Mouse (Mus musculus) 3134 (cell line): ENCODE data around the gene Uvssa.
"Not testable (repeated sequence)": the region's sequence is repeated elsewhere in the genome, so short reads cannot be mapped to it uniquely, and the experiment has no call there.

ENCODE experiments used
- DNase-seq: peaks from one replicate; pipeline ENCODE4 v3.0.0-alpha.2; 2011; ENCODE audit warnings: low spot score; ENCODE audit not compliant: insufficient read length; ENCODE audit errors: extremely low read depth

Uvssa gene

GRCm38 (mm10) chr5:33378302-33378854, at the start of gene Uvssa:
TSS of gene Uvssa (plus strand) at chr5:33378549.
- DNase-seq: peak; percentile 99

- DNase-seq: no peak
Observed at GRCm38 (mm10) chr5:33334381-33335272, 43.7 kb upstream of the Uvssa start.

GRCm38 (mm10) chr5:33335273-33335976, 42.9 kb upstream of the Uvssa start, which contains the start of gene Maea:
TSS of gene Maea (plus strand) at chr5:33335509.
- DNase-seq: peak; percentile 94

- peak; percentile 71 for DNase-seq
Observed at GRCm38 (mm10) chr5:33335977-33336360, 42.4 kb upstream of the Uvssa start.

- DNase-seq: peak; percentile 33
Observed at GRCm38 (mm10) chr5:33337206-33337605, 41.1 kb upstream of the Uvssa start.

GRCm38 (mm10) chr5:33341165-33341564, 37.2 kb upstream of the Uvssa start:
- DNase-seq: no peak

DNA sequence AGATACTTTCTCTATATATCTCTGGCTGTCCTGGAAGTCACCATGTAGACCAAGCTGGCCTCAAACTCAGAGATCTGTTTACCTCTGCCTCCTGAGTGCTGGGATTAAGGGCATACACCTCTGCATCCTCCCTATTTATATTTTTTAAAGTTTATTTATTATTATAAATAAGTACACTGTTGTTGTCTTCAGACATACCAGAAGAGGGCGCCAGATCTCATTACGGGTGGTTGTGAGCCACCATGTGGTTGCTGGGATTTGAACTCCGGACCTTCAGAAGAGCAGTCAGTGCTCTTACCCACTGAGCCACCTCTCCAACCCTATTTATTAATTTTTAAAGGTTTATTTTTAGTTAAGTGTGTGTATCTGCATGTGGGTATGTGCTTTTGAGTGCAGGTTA, 36.1 kb upstream of the Uvssa start:
- DNase-seq: not testable (repeated sequence)

GRCm38 (mm10) chr5:33342821-33343220, 35.5 kb upstream of the Uvssa start:
- peak; percentile 27 for DNase-seq

GRCm38 (mm10) chr5:33343571-33343970, 34.8 kb upstream of the Uvssa start:
- no peak for DNase-seq

DNA sequence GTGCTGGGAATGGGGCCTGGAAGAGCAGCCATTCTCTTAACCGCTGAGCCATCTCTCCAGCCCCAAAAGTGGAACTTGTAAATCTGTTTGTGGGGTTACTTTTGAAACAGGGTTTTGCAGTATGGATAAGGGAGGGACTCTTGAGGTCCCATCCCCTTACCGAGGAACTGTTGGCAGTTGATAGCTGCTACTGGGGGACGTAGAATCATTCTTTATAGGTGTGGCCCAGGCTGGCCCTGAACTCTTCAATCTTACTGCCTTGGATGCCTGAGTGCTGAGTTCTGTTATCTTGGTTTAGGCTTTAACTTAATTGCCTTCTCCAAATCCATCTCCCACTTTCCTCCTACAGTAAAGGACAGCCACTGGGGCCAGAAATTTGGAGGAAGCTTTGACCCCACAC, 34.3 kb upstream of the Uvssa start:
- no peak for DNase-seq

GRCm38 (mm10) chr5:33347620-33348019, 30.7 kb upstream of the Uvssa start:
- no peak for DNase-seq

DNA sequence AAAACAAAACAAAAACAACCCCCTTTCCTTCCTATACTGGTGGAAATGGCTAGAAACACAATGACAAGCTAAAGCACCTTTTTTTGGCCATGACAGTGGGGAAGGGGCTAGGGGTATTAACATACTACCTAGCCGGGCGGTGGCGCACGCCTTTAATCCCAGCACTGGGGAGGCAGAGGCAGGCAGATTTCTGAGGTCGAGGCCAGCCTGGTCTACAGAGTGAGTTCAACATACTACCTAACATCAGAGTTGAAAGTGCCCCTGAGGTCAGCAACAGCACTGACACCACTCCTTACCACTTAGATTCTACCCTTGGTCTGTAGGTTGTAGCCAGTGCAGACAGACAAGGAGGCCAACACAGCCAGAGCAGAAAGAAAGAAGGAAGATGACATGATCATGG, 29.1 kb upstream of the Uvssa start:
- no peak for DNase-seq

DNA sequence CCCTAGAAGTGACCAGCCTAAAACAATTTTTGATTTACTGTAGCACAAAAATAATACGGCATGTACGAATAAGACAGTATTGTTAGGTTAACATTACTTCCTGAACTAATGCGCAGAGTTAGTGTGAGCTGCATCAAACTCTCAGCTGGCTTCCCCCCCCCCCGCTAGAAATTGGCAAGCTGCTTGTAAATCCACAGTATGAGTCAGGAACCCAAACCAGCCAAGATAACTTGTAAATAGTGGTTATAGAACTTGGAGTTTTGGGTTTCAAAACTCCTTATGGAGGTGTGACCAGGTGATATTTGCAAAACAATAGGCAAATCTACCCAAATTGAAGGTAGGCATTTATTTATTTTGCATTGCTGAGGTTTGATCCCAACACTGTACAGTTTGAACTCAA, 28.6 kb upstream of the Uvssa start:
- DNase-seq: no peak

GRCm38 (mm10) chr5:33351556-33352272, 26.6 kb upstream of the Uvssa start:
- DNase-seq: no peak

DNA sequence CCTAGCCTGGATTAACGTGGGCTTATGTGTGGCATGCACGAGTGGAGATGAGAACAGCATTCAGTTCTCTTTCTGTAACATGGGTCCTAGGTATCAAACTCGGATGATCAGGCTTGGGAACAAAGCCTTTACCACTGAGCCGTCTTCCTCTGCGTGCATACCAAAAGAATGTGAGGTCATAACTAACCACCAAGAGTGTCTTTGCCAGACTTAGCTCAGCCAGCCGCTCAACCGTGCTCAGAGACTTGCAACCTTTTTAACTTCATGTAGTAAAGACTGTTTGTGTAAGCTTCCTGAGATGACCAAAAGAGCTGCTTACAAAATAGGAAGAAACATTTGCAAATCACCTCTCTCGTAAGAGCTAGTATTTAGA, 26.1 kb upstream of the Uvssa start:
- no peak for DNase-seq

DNA sequence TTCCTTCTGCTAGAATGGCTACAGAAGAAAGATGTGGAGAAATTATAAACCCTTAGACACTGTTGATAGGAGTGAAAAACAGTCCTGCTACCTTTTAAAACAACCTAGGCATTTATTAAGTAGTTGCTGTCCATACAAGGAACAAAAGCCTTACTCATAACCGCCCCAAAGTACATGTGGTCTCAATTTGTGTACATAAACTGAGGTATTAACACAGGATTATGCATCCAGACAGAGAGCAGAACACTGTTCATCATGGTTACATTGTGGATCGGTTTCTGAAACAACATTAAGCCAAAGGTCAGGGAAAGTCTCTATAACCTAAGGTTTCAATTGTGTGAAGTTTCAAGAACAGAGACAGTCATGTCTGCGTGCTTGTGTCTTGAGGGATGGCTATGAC, 25.3 kb upstream of the Uvssa start:
- DNase-seq: no peak

GRCm38 (mm10) chr5:33357494-33357893, 20.9 kb upstream of the Uvssa start:
- DNase-seq: no peak

GRCm38 (mm10) chr5:33358467-33358866, 19.9 kb upstream of the Uvssa start:
- DNase-seq: no peak

GRCm38 (mm10) chr5:33363263-33363662, 15.1 kb upstream of the Uvssa start:
- DNase-seq: no peak

DNA sequence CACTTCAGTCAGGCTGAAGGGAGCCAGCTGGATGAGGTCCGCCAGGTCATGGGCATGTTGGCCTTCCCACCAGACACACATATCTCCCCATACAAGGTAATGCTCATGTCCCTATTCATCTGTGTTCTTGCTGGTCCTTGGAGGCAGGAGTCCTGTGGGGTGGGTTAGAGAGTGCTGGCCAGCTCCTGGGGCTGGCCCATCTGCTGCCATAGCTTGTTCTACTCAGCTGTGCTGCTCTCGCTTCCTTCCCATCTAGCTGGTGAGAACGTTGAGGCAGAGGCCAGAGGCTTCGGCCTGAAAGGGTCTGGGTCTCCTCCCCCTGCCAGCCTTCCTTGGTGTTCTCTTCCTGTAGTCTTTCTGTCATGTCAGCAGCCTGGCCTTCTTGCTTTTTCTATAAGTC, 9.7 kb upstream of the Uvssa start:
- no peak for DNase-seq

DNA sequence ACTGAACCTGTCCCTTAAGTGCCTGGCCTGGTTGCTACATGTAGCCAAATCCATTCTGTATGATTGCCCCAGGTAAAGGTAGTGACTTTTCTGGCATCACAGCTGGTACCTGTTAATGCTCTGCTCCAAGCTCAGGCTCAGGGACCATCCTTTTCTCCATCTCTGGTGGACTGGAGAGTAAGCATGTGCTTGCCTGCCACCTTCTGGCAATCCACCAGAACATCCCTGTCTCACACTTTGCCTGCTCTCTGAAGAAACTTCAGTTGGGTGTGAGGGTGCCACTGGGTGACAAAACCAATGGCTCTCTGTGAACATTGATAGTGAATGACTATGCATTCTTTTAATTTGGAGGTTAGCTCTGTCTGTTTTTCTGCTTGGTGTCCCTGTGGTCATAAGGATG, 7.2 kb upstream of the Uvssa start:
- DNase-seq: no peak
